Mouse (Mus musculus) hematopoietic stem cell, adult 5-6 weeks (primary cell): Measurements from ENCODE around the gene Slc22a16. TPM values are rescaled to one million over a fixed set of nuclear protein-coding genes. Genes with fewer than 3 reads are reported as not detected.
A peak's percentile ranks its signal among the peaks of the same experiment; 100 is the strongest.
"Not testable (repeated sequence)": the region's sequence is repeated elsewhere in the genome, so short reads cannot be mapped to it uniquely, and the experiment has no call there.

ENCODE experiments used
- ATAC-seq, 2 experiments: fragments of 125-278 bp in 1 of 2; replicated peaks in 1 of 2; 2 replicates each; pipeline ENCODE4 v1.8.0; 2016 to 2017; ENCODE audit warnings: inconsistent platforms in 2 of 2, mild to moderate bottlenecking in 2 of 2, moderate number of reproducible peaks in 2 of 2, low read depth in 1 of 2, moderate TSS enrichment in 1 of 2; ENCODE audit not compliant: low FRiP score in 2 of 2, poor library complexity in 2 of 2, severe bottlenecking in 2 of 2, insufficient read depth in 1 of 2, low TSS enrichment in 1 of 2
- total RNA-seq: library from RNA; stranded (forward); fragments of 172-1452, 232-1000 nt; gene quantifications from 2 replicates; pipeline ENCODE4 v1.2.3, GENCODE M21; 2017

Slc22a16 gene
- total RNA-seq: not detected in 2 replicates

- no peak for ATAC-seq
Observed at GRCm38 (mm10) chr10:40570036-40570435, at the start of gene Slc22a16. Gene Slc22a16 (plus strand): TSS chr10:40570336.

- ATAC-seq: no peak
Observed at GRCm38 (mm10) chr10:40521579-40521978, 48.6 kb upstream of the Slc22a16 start.

GRCm38 (mm10) chr10:40523312-40523975 is 46.7 kb upstream of the Slc22a16 start:
- ATAC-seq: no peak

- ATAC-seq: no peak; a peak in 1 of 4 replicates
Observed at GRCm38 (mm10) chr10:40524032-40524806, 45.9 kb upstream of the Slc22a16 start.

GRCm38 (mm10) chr10:40524991-40525390 is 45.1 kb upstream of the Slc22a16 start:
- peak; percentile 27 to 30; a peak in 1 of 4 replicates for ATAC-seq

- peak; percentile 39 to 50; a peak in 2 of 4 replicates for ATAC-seq
Observed at GRCm38 (mm10) chr10:40525616-40526155, 44.5 kb upstream of the Slc22a16 start.

GRCm38 (mm10) chr10:40526301-40526761 is 43.8 kb upstream of the Slc22a16 start:
- peak; percentile 46 to 53 for ATAC-seq

- ATAC-seq: no peak
Observed at GRCm38 (mm10) chr10:40526986-40527385, 43.1 kb upstream of the Slc22a16 start.

GRCm38 (mm10) chr10:40527573-40527972 is 42.6 kb upstream of the Slc22a16 start:
- ATAC-seq: peak; percentile 38 to 51

GRCm38 (mm10) chr10:40528668-40529067 is 41.5 kb upstream of the Slc22a16 start:
- no peak for ATAC-seq

- no peak for ATAC-seq
Observed at GRCm38 (mm10) chr10:40529617-40530016, 40.5 kb upstream of the Slc22a16 start.

- no peak for ATAC-seq
Observed at GRCm38 (mm10) chr10:40530661-40531060, 39.5 kb upstream of the Slc22a16 start.

GRCm38 (mm10) chr10:40532586-40532985 is 37.5 kb upstream of the Slc22a16 start:
- not testable (repeated sequence) for ATAC-seq

- ATAC-seq: no peak
Observed at GRCm38 (mm10) chr10:40541351-40541750, 28.8 kb upstream of the Slc22a16 start.

GRCm38 (mm10) chr10:40549317-40549716 is 20.8 kb upstream of the Slc22a16 start:
- no peak for ATAC-seq

GRCm38 (mm10) chr10:40551801-40552200 is 18.3 kb upstream of the Slc22a16 start:
- no peak for ATAC-seq

- not testable (repeated sequence) for ATAC-seq
Observed at GRCm38 (mm10) chr10:40565695-40566094, 4.4 kb upstream of the Slc22a16 start.
